Mouse (Mus musculus) heart, adult 2 months (tissue): ENCODE data around the gene Tmem44. TPM values are rescaled to one million over a fixed set of nuclear protein-coding genes. Genes with fewer than 3 reads are reported as not detected.

ENCODE experiments used
- DNase-seq, 2 experiments: peaks; one replicate each; pipeline ENCODE4 v3.0.0; 2021
- H3K27ac ChIP-seq: fragments of 200-600 bp; 2 replicates; pipeline ENCODE4 v1.8.1; 2022
- H3K27me3 ChIP-seq: fragments of 200-500 bp; 2 replicates; pipeline ENCODE4 v1.6.1; 2012; ENCODE audit warnings: mild to moderate bottlenecking, low read length, inconsistent platforms, mixed read lengths; ENCODE audit not compliant: control insufficient read depth, insufficient read depth
- H3K36me3 ChIP-seq: fragments of 200-500 bp; 2 replicates; pipeline ENCODE4 v1.6.1; 2012; ENCODE audit warnings: low read length, inconsistent platforms; ENCODE audit not compliant: control insufficient read depth, insufficient read depth
- H3K4me1 ChIP-seq: fragments of 200-500 bp; 2 replicates; pipeline ENCODE4 v1.6.1; 2011; ENCODE audit warnings: low read length; ENCODE audit not compliant: control insufficient read depth, insufficient read depth
- H3K4me3 ChIP-seq: fragments of 200-600 bp; 2 replicates; pipeline ENCODE4 v1.8.1; 2022
- H3K79me2 ChIP-seq: fragments of 200-500 bp; replicated peaks from 2 replicates; pipeline ENCODE4 v1.6.1; 2012; ENCODE audit warnings: mild to moderate bottlenecking, inconsistent platforms, low read length, moderate library complexity, mixed read lengths; ENCODE audit not compliant: control insufficient read depth, insufficient read depth
- H3K9ac ChIP-seq: fragments of 200-500 bp; 2 replicates; pipeline ENCODE4 v1.6.1; 2012; ENCODE audit warnings: low read depth, mild to moderate bottlenecking, control low read depth, inconsistent platforms, low read length, mixed read lengths
- CTCF ChIP-seq: fragments of 200-600 bp; IDR thresholded peaks from 2 replicates; pipeline ENCODE4 v1.8.1; 2022; ENCODE audit warnings: antibody characterized with exemption, mild to moderate bottlenecking, moderate library complexity
- EP300 ChIP-seq: fragments of 200-500 bp; IDR thresholded peaks from 2 replicates; pipeline ENCODE4 v1.6.1; 2011; ENCODE audit warnings: low read depth, low read length, control low read depth; ENCODE audit not compliant: insufficient read depth
- POLR2A ChIP-seq: fragments of 200-500 bp; IDR thresholded peaks from 2 replicates; pipeline ENCODE4 v1.6.1; 2011; ENCODE audit warnings: mild to moderate bottlenecking, low read depth, low read length, control low read depth; ENCODE audit not compliant: insufficient read depth
- WGBS: fragments of 180-500 bp; shearing (Covaris S2); methylation state at CpG from one replicate; pipeline ENCODE4 v1.1.7; 2018; 5-methylcytosine and 5-hydroxymethylcytosine counted together
- intact Hi-C: fragments of 180-260 bp; cut with DNase I; formaldehyde crosslinking; loops from one replicate; pipeline ENCODE4 v1.15.1; 2025
- polyA plus RNA-seq: library from polyadenylated mRNA; depleted of rRNA; stranded (reverse); fragments of >200 nt; gene quantifications from 2 replicates; pipeline ENCODE4 v1.2.3, GENCODE M21; 2012
- total RNA-seq, 2 experiments: library from RNA; stranded (reverse); gene quantifications; 2 replicates each; pipeline ENCODE4 v1.2.3; 2021

Gene Tmem44
- total and polyA plus RNA-seq, 3 experiments: 4.4 to 9.8 (median 5.8) TPM

DNA sequence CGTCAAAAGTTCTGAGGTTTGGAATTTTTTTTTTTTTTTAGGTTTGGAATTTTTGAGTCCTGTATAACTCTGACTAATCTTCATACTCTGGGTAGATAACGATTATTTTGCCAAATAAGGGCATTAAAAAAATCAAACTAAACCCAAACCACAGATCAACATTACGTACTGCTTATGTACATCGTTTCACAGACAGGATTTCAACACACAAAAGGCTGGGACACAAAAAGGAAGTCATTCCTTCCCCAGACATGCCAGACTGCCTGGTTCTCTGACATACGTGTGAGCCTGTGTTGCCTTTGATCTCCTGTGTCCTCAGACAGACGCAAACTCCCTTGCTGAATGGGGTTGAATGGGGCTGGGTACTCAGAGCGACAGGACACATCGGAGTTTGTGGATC, 22.3 kb downstream of the Tmem44 start:
- no peak overlapping the region for H3K4me3 ChIP-seq
- H3K27me3 ChIP-seq: no peaks in the 10 kb centered on the region
- H3K4me1 ChIP-seq: peaks cover 1% of the 10 kb centered on the region; the same call in 1 of the 2 replicates
- no peak overlapping the region for H3K27ac ChIP-seq
- H3K36me3 ChIP-seq: no peaks in the 10 kb centered on the region
- no peaks in the 10 kb centered on the region for H3K79me2 ChIP-seq
- intact Hi-C loops: no loop called here
- TF ChIP-seq EP300 (no peak), CTCF (no peak), POLR2A (no peak)
- H3K9ac ChIP-seq: no peak overlapping the region
- no peak for DNase-seq
- WGBS: 82% methylated on average over 8 of the region's 8 CpGs

DNA sequence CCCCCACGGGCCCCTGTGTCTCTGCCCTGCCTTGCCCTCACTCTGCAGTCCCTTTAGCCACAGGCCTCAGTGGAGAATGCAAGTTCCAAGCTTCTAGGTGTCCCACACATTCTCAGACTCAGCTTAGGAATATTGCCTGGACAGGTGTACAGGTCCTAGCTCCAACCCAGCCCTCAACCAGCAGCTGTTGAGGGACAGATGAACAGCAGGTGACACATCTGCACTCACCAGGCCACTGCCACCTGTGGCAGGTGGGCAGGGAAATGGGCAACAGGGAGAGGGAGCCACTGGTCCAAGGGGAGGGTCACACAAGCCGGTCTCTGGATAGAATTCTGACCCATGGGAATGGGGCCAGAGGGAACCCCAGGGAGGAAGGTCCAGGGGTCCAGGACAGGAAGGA, 22.8 kb downstream of the Tmem44 start:
- H3K27ac ChIP-seq: no peak overlapping the region
- intact Hi-C loops: no loop called here
- H3K36me3 ChIP-seq: no peaks in the 10 kb centered on the region
- H3K9ac ChIP-seq: no peak overlapping the region
- 69% methylated on average over 2 of the region's 2 CpGs for WGBS
- no peak for TF ChIP-seq POLR2A
- TF ChIP-seq CTCF: no peak
- no peak for TF ChIP-seq EP300
- DNase-seq: no peak
- H3K4me1 ChIP-seq: peaks cover 1% of the 10 kb centered on the region; the same call in 1 of the 2 replicates
- no peak overlapping the region for H3K4me3 ChIP-seq
- no peaks in the 10 kb centered on the region for H3K79me2 ChIP-seq
- H3K27me3 ChIP-seq: no peaks in the 10 kb centered on the region

DNA sequence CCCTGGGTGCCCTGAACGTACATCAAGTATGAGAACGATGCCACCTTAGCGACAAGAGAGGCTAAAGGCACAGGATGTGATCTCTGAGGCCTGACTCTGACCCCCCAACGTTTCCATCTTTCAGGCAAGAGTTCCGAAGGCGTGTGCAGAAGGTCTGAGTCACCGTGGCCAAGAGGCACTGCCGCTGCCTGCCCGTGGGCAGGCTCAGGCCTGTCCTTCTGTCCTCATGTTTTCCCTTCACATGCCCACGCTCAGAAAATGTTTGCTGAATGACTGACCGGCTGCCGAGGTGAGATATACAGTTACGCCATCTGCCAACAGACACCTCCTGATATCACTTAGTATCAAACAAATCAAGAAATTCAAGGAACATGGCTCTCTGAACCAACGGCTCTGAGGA, 24.9 kb downstream of the Tmem44 start:
- intact Hi-C loops: no loop called here
- Histone ChIP-seq H3K27me3 (no peaks in the 10 kb centered on the region), H3K9ac (no peak overlapping the region), H3K79me2 (no peaks in the 10 kb centered on the region), H3K27ac (no peak overlapping the region), H3K4me3 (no peak overlapping the region), H3K36me3 (no peaks in the 10 kb centered on the region), H3K4me1 (no peaks in the 10 kb centered on the region)
- DNase-seq: no peak
- 87% methylated on average over 14 of the region's 14 CpGs for WGBS
- TF ChIP-seq CTCF (no peak), POLR2A (no peak), EP300 (no peak)

GRCm38 (mm10) chr16:30524481-30524880, 26.2 kb downstream of the Tmem44 start:
- peaks cover 2% of the 10 kb centered on the region for H3K4me1 ChIP-seq
- 86% methylated on average over 6 of the region's 6 CpGs for WGBS
- H3K27ac ChIP-seq: no peak overlapping the region
- intact Hi-C loops: no loop called here
- no peak for DNase-seq
- no peak overlapping the region for H3K9ac ChIP-seq
- no peaks in the 10 kb centered on the region for H3K36me3 ChIP-seq
- TF ChIP-seq POLR2A: no peak
- no peak for TF ChIP-seq CTCF
- no peak for TF ChIP-seq EP300
- no peaks in the 10 kb centered on the region for H3K79me2 ChIP-seq
- no peaks in the 10 kb centered on the region for H3K27me3 ChIP-seq
- no peak overlapping the region for H3K4me3 ChIP-seq

- WGBS: 80% methylated on average over 10 of the region's 10 CpGs
- H3K9ac ChIP-seq: no peak overlapping the region
- no peak for DNase-seq
- H3K36me3 ChIP-seq: no peaks in the 10 kb centered on the region
- TF ChIP-seq CTCF (no peak), EP300 (no peak)
- no peak overlapping the region for H3K4me3 ChIP-seq
- intact Hi-C loops: no loop called here
- no peak overlapping the region for H3K27ac ChIP-seq
- no peaks in the 10 kb centered on the region for H3K79me2 ChIP-seq
- H3K27me3 ChIP-seq: no peaks in the 10 kb centered on the region
- H3K4me1 ChIP-seq: peaks cover 6% of the 10 kb centered on the region
Measured at GRCm38 (mm10) chr16:30522253-30522940, 28.2 kb downstream of the Tmem44 start.

DNA sequence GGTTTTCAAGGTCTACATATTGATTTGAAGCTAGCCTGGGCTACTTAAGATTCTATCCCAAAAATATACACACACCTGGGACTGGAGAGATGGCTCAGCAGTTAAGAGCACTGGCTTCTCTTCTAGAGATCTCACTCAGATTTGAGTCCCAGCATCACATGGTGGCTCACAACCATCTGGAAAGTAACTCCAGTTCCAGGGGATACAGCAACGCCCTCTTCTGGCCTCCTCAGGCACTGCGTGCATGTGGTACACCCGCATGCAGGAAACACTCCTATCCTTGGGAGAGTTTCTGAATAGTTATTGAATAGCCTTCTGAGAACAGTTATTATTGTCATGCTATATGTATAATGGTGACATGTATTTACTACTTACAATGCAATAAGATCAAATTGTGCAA, 29.5 kb downstream of the Tmem44 start:
- H3K9ac ChIP-seq: no peak overlapping the region
- peaks cover 6% of the 10 kb centered on the region for H3K4me1 ChIP-seq
- intact Hi-C loops: no loop called here
- DNase-seq: no peak
- H3K36me3 ChIP-seq: no peaks in the 10 kb centered on the region
- TF ChIP-seq POLR2A: no peak
- no peak for TF ChIP-seq EP300
- peak; percentile 17; the same call in 1 of the 2 replicates for TF ChIP-seq CTCF
- H3K27me3 ChIP-seq: no peaks in the 10 kb centered on the region
- no peaks in the 10 kb centered on the region for H3K79me2 ChIP-seq
- H3K4me3 ChIP-seq: no peak overlapping the region
- WGBS: 64% methylated on average over 3 of the region's 3 CpGs
- no peak overlapping the region for H3K27ac ChIP-seq
